15 mouse cellular contexts compared by ENCODE assay signal in genomic region chr4:59318602-59319001, GRCm38 (mm10).
DNase-seq lines count a peak whose midpoint lies in the region; ATAC-seq and TF ChIP-seq lines count a peak whose summit lies in the region.
"Had no signal": no experiment of that assay in that cellular context is flagged by ENCODE, and none has a peak within 500 bp of the region (broad histone marks: within the 10 kb centered on the region; RNA-seq: fewer than 3 reads in every experiment).

No protein-coding gene starts in this region.

- ATAC-seq in heart, embryonic 13.5 days (ENCODE audit: extremely low read depth, insufficient number of reproducible peaks, low FRiP score, low TSS enrichment), result no peak
- peak; percentile 82 for ATAC-seq in intestine, postnatal 0 days
- ATAC-seq in hindbrain, embryonic 16.5 days, result no peak
- ATAC-seq: forebrain, embryonic 15.5 days had no signal

- H3K4me1 ChIP-seq in heart, embryonic 13.5 days, result peaks cover 47% of the 10 kb centered on the region
- peaks cover 3% of the 10 kb centered on the region; the same call in 1 of the 2 replicates for H3K4me1 ChIP-seq in intestine, postnatal 0 days (replicated peaks; ENCODE audit: control insufficient read depth, insufficient read depth, low read length)
- H3K4me1 ChIP-seq in small intestine, adult 2 months (ENCODE audit: control insufficient read depth, insufficient read depth, insufficient read length, low read length), result peaks cover 28% of the 10 kb centered on the region
- peaks cover 3% of the 10 kb centered on the region; the same call in 1 of the 2 replicates for H3K4me1 ChIP-seq in hindbrain, embryonic 16.5 days (ENCODE audit: control insufficient read depth, insufficient read depth, low read depth, low read length)

- H3K9ac ChIP-seq in heart, embryonic 13.5 days, result no peak overlapping the region
- H3K9ac ChIP-seq in intestine, postnatal 0 days (ENCODE audit: low read depth, low read length), result peak overlapping the region; percentile 37; the same call in 1 of the 2 replicates
- H3K9ac ChIP-seq in hindbrain, embryonic 16.5 days (ENCODE audit: low read depth, low read length), result no peak overlapping the region
- H3K9ac ChIP-seq: forebrain, embryonic 15.5 days; neural tube, embryonic 13.5 days had no signal

- TF ChIP-seq POLR2A in small intestine, adult 2 months (IDR thresholded peaks at IDR 0.05; ENCODE audit: low read depth, low read length), result 0 out of 2 replicates have a peak, but pooled peaks have one; percentile 19

- H3K9me3 ChIP-seq in heart, embryonic 13.5 days, result no peaks in the 10 kb centered on the region
- H3K9me3 ChIP-seq in intestine, postnatal 0 days (ENCODE audit: control insufficient read depth), result no peaks in the 10 kb centered on the region
- H3K9me3 ChIP-seq in hindbrain, embryonic 16.5 days (ENCODE audit: control insufficient read depth, low read length), result no peaks in the 10 kb centered on the region
- H3K9me3 ChIP-seq: forebrain, embryonic 15.5 days; neural tube, embryonic 13.5 days had no signal

- DNase-seq in heart, adult 9 months (ENCODE audit: low spot score in 2 of 2), result no peak
- DNase-seq in Muller cell, postnatal 12 days (ENCODE audit: inconsistent ontology term), result peak; percentile 26
- no peak for DNase-seq in adrenal gland, postnatal 4 days (ENCODE audit: low spot score in 2 of 2)
- DNase-seq in kidney, postnatal 4 days, result no peak
- DNase-seq: cerebellum, adult 9-11 months; kidney, adult 18-20 months; kidney, postnatal 10 days; right cerebral cortex, postnatal 14 days; thymus, adult 18-20 months had no signal

- H3K27me3 ChIP-seq in heart, embryonic 13.5 days (replicated peaks), result no peaks in the 10 kb centered on the region
- H3K27me3 ChIP-seq in intestine, postnatal 0 days (replicated peaks; ENCODE audit: control insufficient read depth, insufficient read depth, low read length), result no peaks in the 10 kb centered on the region
- no peaks in the 10 kb centered on the region for H3K27me3 ChIP-seq in small intestine, adult 2 months (ENCODE audit: control insufficient read depth, insufficient read depth, low read length)
- H3K27me3 ChIP-seq in hindbrain, embryonic 16.5 days (replicated peaks; ENCODE audit: control insufficient read depth, insufficient read depth, low read length), result no peaks in the 10 kb centered on the region
- H3K27me3 ChIP-seq: forebrain, embryonic 15.5 days; neural tube, embryonic 13.5 days had no signal

- peak overlapping the region; percentile 24; the same call in 1 of the 2 replicates for H3K27ac ChIP-seq in heart, embryonic 13.5 days (replicated peaks)
- peak overlapping the region; percentile 97 for H3K27ac ChIP-seq in intestine, postnatal 0 days (ENCODE audit: low read depth, low read length)
- H3K27ac ChIP-seq in small intestine, adult 2 months (ENCODE audit: insufficient read depth, low read depth, low read length), result peak overlapping the region; percentile 96
- no peak overlapping the region for H3K27ac ChIP-seq in hindbrain, embryonic 16.5 days (ENCODE audit: low read depth, low read length)
- H3K27ac ChIP-seq: forebrain, embryonic 15.5 days; neural tube, embryonic 13.5 days had no signal

- no peak overlapping the region for H3K4me3 ChIP-seq in heart, embryonic 13.5 days
- H3K4me3 ChIP-seq in intestine, postnatal 0 days (ENCODE audit: low read depth, low read length), result no peak overlapping the region
- H3K4me3 ChIP-seq in small intestine, adult 2 months (ENCODE audit: low read depth, low read length), result no peak overlapping the region
- H3K4me3 ChIP-seq in hindbrain, embryonic 16.5 days (ENCODE audit: low read length), result no peak overlapping the region
- H3K4me3 ChIP-seq: forebrain, embryonic 15.5 days; neural tube, embryonic 13.5 days had no signal

- no peak overlapping the region for H3K4me2 ChIP-seq in heart, embryonic 13.5 days
- peak overlapping the region; percentile 52 for H3K4me2 ChIP-seq in intestine, postnatal 0 days (replicated peaks; ENCODE audit: low read depth)
- H3K4me2 ChIP-seq in hindbrain, embryonic 16.5 days (ENCODE audit: low read length), result no peak overlapping the region
- H3K4me2 ChIP-seq: forebrain, embryonic 15.5 days; neural tube, embryonic 13.5 days had no signal

- H3K36me3 ChIP-seq in heart, embryonic 13.5 days, result no peaks in the 10 kb centered on the region
- H3K36me3 ChIP-seq in intestine, postnatal 0 days (ENCODE audit: control insufficient read depth, insufficient read depth), result no peaks in the 10 kb centered on the region
- H3K36me3 ChIP-seq in small intestine, adult 2 months (ENCODE audit: control insufficient read depth, insufficient read depth, low read length), result no peaks in the 10 kb centered on the region
- H3K36me3 ChIP-seq in hindbrain, embryonic 16.5 days (ENCODE audit: control insufficient read depth, insufficient read depth, low read length), result no peaks in the 10 kb centered on the region
- H3K36me3 ChIP-seq: forebrain, embryonic 15.5 days; neural tube, embryonic 13.5 days had no signal

- 69% methylated on average over 6 of the region's 6 CpGs for WGBS in heart, embryonic 13.5 days
- 43% methylated on average over 6 of the region's 6 CpGs for WGBS in intestine, postnatal 0 days
- WGBS in small intestine, adult 2 months, result 30% methylated on average over 6 of the region's 6 CpGs
- 87% methylated on average over 6 of the region's 6 CpGs for WGBS in hindbrain, embryonic 16.5 days

- TF ChIP-seq CTCF in intestine, postnatal 0 days (IDR thresholded peaks at IDR 0.05; ENCODE audit: low read depth), result peak; percentile 45
- TF ChIP-seq CTCF in small intestine, adult 2 months (IDR thresholded peaks at IDR 0.05; ENCODE audit: extremely low read depth, insufficient read length, insufficient replicate concordance, low read depth, low read length), result no peak
